Mouse (Mus musculus): Measurements from ENCODE around the gene 4930579F01Rik. TPM values are rescaled to one million over a fixed set of nuclear protein-coding genes. Genes with fewer than 3 reads are reported as not detected.
A peak's percentile ranks its signal among the peaks of the same experiment; 100 is the strongest.

The 4930579F01Rik gene
- polyA plus RNA-seq, 1 experiment from 2014 or later: not detected

DNA sequence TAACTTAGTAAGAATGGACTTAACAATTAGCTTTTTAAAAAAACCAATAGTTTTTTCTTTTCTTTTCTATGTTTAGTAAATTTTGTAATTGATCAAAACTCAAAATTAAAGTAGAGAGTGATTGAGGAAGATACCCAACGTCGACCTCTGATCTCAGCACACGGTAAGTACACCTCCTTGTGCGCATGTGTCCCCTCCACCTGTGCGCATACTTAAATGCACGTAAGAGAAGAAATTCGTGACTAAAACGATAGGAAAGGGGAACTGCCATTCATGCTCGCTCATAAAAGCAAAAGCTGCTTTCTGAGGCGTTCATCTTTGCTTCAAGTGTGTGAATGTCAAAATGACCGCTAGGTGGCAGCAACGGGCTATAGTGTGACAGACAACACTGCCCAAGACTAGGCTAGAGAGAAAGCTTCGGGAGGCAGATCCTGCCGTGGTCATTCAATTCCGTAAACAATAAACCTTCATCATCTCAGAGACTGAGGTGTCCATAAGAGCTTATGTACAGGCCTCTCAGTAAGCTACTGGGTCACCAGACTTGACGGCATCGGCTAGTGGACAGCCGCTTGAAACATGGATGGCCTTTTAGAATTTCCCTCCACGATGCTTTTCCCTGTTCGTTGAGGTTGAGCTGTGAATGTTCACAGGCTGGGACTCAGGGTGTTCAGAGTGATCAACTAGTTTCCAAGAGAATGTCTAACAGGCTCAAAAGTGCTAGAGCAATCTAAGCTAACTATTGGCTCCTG, 4.5 kb upstream of the 4930579F01Rik start:
- 0 out of 2 replicates have a peak overlapping the region, but pooled peaks have one; percentile 47 for H3K27ac ChIP-seq
- peak overlapping the region; percentile 62 for H3K9ac ChIP-seq

DNA sequence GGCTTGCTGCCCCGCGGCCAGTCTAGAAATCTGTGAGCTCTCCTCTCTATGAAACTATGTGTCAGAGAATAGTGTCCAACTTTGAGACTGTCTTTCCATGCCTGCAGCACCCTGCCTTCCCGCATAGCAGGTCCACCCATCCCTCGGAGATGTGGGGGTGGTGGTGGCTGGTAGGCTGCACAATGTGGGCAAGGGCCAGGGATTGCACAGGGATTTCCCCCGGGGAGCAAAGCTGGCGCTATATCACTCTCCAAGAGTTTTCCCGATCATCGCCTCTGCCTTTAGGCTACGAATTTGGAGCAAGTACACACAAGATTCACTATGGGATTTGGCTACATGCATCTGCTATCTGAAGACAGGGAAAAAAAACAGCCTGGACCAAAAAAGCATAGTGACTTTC, 3.9 kb upstream of the 4930579F01Rik start:
- H3K27me3 ChIP-seq (ENCODE audit: control insufficient read depth, insufficient read depth, low read length): no peaks in the 10 kb centered on the region
- WGBS: 67% methylated on average over 9 of the region's 9 CpGs
- H3K4me1 ChIP-seq (replicated peaks; ENCODE audit: control insufficient read depth, insufficient read depth, low read length): 0 out of 2 replicates have a peak, but pooled peaks cover 7% of the 10 kb centered on the region
- H3K27ac ChIP-seq: no peak overlapping the region
- H3K9me3 ChIP-seq (ENCODE audit: control insufficient read depth, low read length): no peaks in the 10 kb centered on the region
- no peak for ATAC-seq (ENCODE audit: low FRiP score)
- no peak for DNase-seq (ENCODE audit: low spot score)
- peak overlapping the region; percentile 62; the same call in 1 of the 2 replicates for H3K9ac ChIP-seq
- H3K4me3 ChIP-seq (replicated peaks; ENCODE audit: low read length): no peak overlapping the region
- no peak overlapping the region for H3K4me2 ChIP-seq (replicated peaks)
- H3K36me3 ChIP-seq (replicated peaks; ENCODE audit: control insufficient read depth, insufficient read depth): no peaks in the 10 kb centered on the region

More for the DNA sequence above, 4.5 kb upstream of the 4930579F01Rik start:
- DNase-seq (ENCODE audit: low spot score): peak; percentile 98
- H3K36me3 ChIP-seq (replicated peaks; ENCODE audit: control insufficient read depth, insufficient read depth): no peaks in the 10 kb centered on the region
- H3K27me3 ChIP-seq (ENCODE audit: control insufficient read depth, insufficient read depth, low read length): no peaks in the 10 kb centered on the region
- H3K9me3 ChIP-seq (ENCODE audit: control insufficient read depth, low read length): no peaks in the 10 kb centered on the region
- peak overlapping the region; percentile 26 for H3K4me3 ChIP-seq (replicated peaks; ENCODE audit: low read length)
- peak overlapping the region; percentile 57 for H3K4me2 ChIP-seq (replicated peaks)
- 0 out of 2 replicates have a peak, but pooled peaks cover 7% of the 10 kb centered on the region for H3K4me1 ChIP-seq (replicated peaks; ENCODE audit: control insufficient read depth, insufficient read depth, low read length)
- ATAC-seq (ENCODE audit: low FRiP score): peak; percentile 97
- 27% methylated on average over 20 of the region's 20 CpGs for WGBS

DNA sequence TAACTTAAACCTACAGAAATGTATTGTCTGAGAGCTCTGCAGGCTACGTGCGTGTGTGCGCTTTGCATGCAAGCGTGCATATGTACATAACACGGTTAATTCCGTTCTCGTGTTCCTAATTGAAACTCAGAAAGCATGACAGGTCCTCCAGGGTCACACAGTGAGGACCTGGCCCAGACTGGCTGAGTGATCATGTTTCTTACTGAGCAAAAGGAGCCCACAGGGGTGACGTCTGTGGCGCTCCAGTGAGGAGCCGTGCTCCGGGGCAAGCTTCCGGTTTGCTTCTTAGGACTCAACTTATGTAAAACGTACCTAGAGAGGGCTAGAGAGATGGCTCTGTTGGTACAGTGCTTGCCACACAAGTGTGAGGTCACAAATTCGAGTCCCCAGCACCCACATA, 3.5 kb upstream of the 4930579F01Rik start:
- ATAC-seq (ENCODE audit: low FRiP score) (no peak), DNase-seq (ENCODE audit: low spot score) (no peak)
- 83% methylated on average over 14 of the region's 14 CpGs for WGBS
- Histone ChIP-seq H3K27me3 (ENCODE audit: control insufficient read depth, insufficient read depth, low read length) (no peaks in the 10 kb centered on the region), H3K4me1 (replicated peaks; ENCODE audit: control insufficient read depth, insufficient read depth, low read length) (0 out of 2 replicates have a peak, but pooled peaks cover 7% of the 10 kb centered on the region), H3K4me2 (replicated peaks) (no peak overlapping the region), H3K27ac (no peak overlapping the region), H3K9ac (no peak overlapping the region), H3K36me3 (replicated peaks; ENCODE audit: control insufficient read depth, insufficient read depth) (no peaks in the 10 kb centered on the region), H3K4me3 (replicated peaks; ENCODE audit: low read length) (no peak overlapping the region), H3K9me3 (ENCODE audit: control insufficient read depth, low read length) (no peaks in the 10 kb centered on the region)

DNA sequence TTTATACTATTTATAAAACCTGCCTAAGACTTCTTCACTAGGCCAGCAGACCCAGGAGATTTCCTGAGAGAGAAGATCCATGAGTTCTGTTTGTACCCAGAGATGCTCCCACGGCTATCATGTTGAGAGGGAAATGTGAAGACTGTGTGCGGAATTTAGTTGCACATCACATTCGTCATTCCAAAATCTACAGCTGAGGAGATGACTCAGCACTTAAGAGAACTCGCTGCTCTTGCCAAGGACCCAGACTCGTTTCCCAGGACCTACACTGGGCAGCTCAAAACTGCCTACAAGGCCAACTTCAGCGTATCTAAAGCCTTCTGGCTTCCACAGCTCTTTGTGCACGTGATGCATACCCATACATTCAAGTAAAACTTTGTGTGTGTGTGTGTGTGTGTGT, 1.4 kb downstream of the 4930579F01Rik start:
- Histone ChIP-seq H3K4me1 (replicated peaks; ENCODE audit: control insufficient read depth, insufficient read depth, low read length) (no peaks in the 10 kb centered on the region), H3K4me3 (replicated peaks; ENCODE audit: low read length) (no peak overlapping the region), H3K36me3 (replicated peaks; ENCODE audit: control insufficient read depth, insufficient read depth) (no peaks in the 10 kb centered on the region), H3K9ac (no peak overlapping the region), H3K4me2 (replicated peaks) (no peak overlapping the region), H3K27ac (no peak overlapping the region), H3K27me3 (ENCODE audit: control insufficient read depth, insufficient read depth, low read length) (no peaks in the 10 kb centered on the region), H3K9me3 (ENCODE audit: control insufficient read depth, low read length) (no peaks in the 10 kb centered on the region)
- WGBS: 89% methylated on average over 7 of the region's 7 CpGs
- ATAC-seq (ENCODE audit: low FRiP score): no peak
- DNase-seq (ENCODE audit: low spot score): no peak

DNA sequence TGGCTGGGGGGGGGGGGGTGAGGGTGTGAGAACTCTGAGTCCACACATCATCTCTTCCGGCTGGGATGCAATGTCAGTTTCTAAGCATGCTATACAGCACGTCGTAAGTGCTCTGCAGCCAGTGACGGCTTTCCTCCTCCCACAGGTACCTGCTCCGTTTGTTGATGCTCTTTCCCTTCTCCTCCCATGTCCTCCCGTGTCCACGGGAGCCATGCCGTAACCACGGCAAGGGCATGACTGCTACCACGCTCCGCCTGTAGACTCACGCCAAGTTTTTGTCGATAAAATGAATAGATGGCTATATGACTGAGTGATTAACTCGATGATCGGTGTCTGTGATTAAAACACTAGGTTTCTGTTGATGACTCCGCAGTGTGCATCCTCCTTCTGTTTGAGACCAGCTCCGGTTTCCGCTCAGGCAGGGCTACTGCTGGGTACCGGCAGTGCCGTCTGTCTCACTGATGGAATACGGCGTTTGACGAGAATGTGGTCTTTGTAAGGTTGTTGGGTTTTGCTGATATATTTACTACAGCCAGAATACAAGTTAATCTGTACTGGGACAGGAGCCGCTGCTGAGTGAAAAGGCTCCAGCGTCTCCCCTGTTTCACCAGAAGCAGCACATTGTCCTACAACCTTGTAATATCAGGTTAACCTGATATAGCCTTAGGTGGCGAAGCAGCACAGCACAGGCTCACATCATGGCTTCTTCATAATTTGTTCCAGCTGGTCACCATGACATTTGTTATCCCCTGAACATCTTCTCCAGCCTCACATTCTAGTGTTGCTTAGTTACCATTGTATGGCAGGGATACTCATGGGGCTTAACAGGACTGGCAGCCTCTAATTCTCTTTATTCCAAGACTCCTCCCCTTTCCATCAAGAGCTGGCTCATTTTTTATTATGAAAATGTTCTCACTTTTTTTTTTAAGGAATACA, 7.4 kb downstream of the 4930579F01Rik start:
- H3K27me3 ChIP-seq (ENCODE audit: control insufficient read depth, insufficient read depth, low read length): no peaks in the 10 kb centered on the region
- peak; percentile 27 for DNase-seq (ENCODE audit: low spot score)
- no peak overlapping the region for H3K4me3 ChIP-seq (replicated peaks; ENCODE audit: low read length)

DNA sequence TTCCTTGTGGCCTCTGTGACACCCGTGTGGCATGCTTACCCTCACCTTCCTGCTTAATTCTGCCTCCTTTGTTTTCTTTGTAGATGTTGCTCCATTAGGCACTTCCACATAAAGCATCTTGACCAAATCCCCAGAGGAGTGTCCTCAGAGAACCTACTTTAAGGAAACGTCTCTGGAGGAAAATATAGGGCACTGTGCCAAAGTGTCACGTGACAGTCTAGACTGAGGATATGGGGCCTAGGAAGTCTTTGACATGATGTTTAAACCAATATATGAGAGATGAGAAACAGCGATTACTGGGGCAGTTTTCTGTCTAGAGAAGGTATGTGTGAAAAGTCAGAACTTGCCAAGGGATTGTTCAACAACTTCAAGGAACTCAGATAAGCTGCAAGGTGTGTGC, 8.3 kb downstream of the 4930579F01Rik start:
- no peak for DNase-seq (ENCODE audit: low spot score)

More for the DNA sequence above, 7.4 kb downstream of the 4930579F01Rik start:
- 70% methylated on average over 26 of the region's 26 CpGs for WGBS
- peak overlapping the region; percentile 26 for H3K4me2 ChIP-seq (replicated peaks)
- no peaks in the 10 kb centered on the region for H3K4me1 ChIP-seq (replicated peaks; ENCODE audit: control insufficient read depth, insufficient read depth, low read length)
- H3K27ac ChIP-seq: peak overlapping the region; percentile 46; the same call in 1 of the 2 replicates
- H3K9ac ChIP-seq: no peak overlapping the region
- H3K36me3 ChIP-seq (replicated peaks; ENCODE audit: control insufficient read depth, insufficient read depth): no peaks in the 10 kb centered on the region
- ATAC-seq (ENCODE audit: low FRiP score): peak; percentile 79
- H3K9me3 ChIP-seq (ENCODE audit: control insufficient read depth, low read length): no peaks in the 10 kb centered on the region

DNA sequence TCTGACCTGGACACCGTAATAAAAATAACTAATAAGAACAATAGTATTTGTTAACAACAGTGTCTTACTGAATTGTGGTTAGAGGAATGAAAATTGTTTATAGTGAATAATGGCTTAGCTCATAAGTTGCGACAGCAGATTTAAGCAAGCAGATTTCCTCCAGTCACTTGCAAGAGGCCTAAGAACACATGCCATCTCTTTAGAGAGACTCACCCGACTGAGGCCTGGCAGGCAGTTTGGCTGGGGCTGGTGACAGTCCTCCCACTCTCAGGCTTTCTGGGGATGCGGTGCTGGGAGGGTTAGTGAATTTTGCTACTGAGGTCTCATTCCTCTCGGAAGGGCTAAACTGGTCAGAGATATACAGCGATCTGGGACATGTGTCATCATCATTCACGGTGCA, 10.3 kb downstream of the 4930579F01Rik start:
- H3K27me3 ChIP-seq (ENCODE audit: control insufficient read depth, insufficient read depth, low read length): no peaks in the 10 kb centered on the region
- no peaks in the 10 kb centered on the region for H3K4me1 ChIP-seq (replicated peaks; ENCODE audit: control insufficient read depth, insufficient read depth, low read length)
- no peak overlapping the region for H3K9ac ChIP-seq
- DNase-seq (ENCODE audit: low spot score) (no peak), ATAC-seq (ENCODE audit: low FRiP score) (no peak)
- 92% methylated on average over 7 of the region's 7 CpGs for WGBS
- no peak overlapping the region for H3K27ac ChIP-seq
- H3K4me3 ChIP-seq (replicated peaks; ENCODE audit: low read length): no peak overlapping the region
- no peak overlapping the region for H3K4me2 ChIP-seq (replicated peaks)
- H3K36me3 ChIP-seq (replicated peaks; ENCODE audit: control insufficient read depth, insufficient read depth): no peaks in the 10 kb centered on the region
- H3K9me3 ChIP-seq (ENCODE audit: control insufficient read depth, low read length): no peaks in the 10 kb centered on the region

More for the DNA sequence above, 8.3 kb downstream of the 4930579F01Rik start:
- no peak overlapping the region for H3K9ac ChIP-seq
- WGBS: 65% methylated on average over 4 of the region's 4 CpGs
- no peak overlapping the region for H3K27ac ChIP-seq
- no peak overlapping the region for H3K4me3 ChIP-seq (replicated peaks; ENCODE audit: low read length)
- H3K4me1 ChIP-seq (replicated peaks; ENCODE audit: control insufficient read depth, insufficient read depth, low read length): no peaks in the 10 kb centered on the region
- H3K36me3 ChIP-seq (replicated peaks; ENCODE audit: control insufficient read depth, insufficient read depth): no peaks in the 10 kb centered on the region
- no peak for ATAC-seq (ENCODE audit: low FRiP score)
- H3K27me3 ChIP-seq (ENCODE audit: control insufficient read depth, insufficient read depth, low read length): no peaks in the 10 kb centered on the region
- H3K9me3 ChIP-seq (ENCODE audit: control insufficient read depth, low read length): no peaks in the 10 kb centered on the region
- no peak overlapping the region for H3K4me2 ChIP-seq (replicated peaks)

DNA sequence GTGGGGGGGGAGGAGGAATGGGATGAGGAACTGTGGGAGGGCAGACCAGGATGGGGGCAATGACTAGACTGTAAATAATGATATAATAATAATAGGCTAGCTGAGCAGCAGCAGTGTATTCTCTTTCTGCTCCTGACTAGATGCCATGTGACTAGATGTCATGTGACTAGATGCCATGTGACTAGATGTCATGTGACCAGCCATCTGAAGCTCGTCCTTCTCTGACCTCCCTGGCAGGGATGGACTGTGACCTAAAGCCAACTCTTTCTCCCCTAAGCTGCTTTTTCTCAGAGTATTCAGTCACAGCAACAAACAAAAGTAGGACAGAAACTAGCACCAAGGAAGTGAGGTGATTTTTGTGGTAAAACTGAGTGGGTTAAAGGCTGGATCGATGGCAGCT, 11.6 kb downstream of the 4930579F01Rik start:
- Histone ChIP-seq H3K4me1 (replicated peaks; ENCODE audit: control insufficient read depth, insufficient read depth, low read length) (no peaks in the 10 kb centered on the region), H3K4me3 (replicated peaks; ENCODE audit: low read length) (no peak overlapping the region), H3K4me2 (replicated peaks) (no peak overlapping the region), H3K9ac (no peak overlapping the region), H3K27me3 (ENCODE audit: control insufficient read depth, insufficient read depth, low read length) (no peaks in the 10 kb centered on the region), H3K36me3 (replicated peaks; ENCODE audit: control insufficient read depth, insufficient read depth) (no peaks in the 10 kb centered on the region), H3K9me3 (ENCODE audit: control insufficient read depth, low read length) (peaks cover 6% of the 10 kb centered on the region; the same call in 1 of the 2 replicates), H3K27ac (no peak overlapping the region)
- WGBS: 90% methylated on average over 2 of the region's 2 CpGs
- no peak for ATAC-seq (ENCODE audit: low FRiP score)
- no peak for DNase-seq (ENCODE audit: low spot score)

DNA sequence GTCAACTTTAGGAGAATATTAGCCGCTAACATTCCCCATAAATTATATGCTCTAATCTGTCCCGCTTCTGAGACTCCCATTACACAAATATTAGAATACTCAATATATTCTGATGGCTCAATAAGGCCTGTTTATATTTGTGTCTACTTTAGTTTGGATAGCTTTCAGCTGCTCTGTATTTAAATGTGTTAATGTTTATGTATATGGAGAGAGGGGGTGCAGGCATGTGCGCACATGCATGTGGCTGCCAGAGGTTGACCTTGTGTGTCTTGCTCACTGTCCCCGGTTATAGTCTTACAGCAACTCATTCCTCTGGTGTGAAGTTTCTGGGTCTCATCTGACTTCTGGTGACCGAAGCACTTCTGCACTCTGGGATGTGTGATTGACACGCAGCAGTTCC, 18.1 kb downstream of the 4930579F01Rik start:
- DNase-seq (ENCODE audit: low spot score) (no peak), ATAC-seq (ENCODE audit: low FRiP score) (no peak)
- WGBS: 92% methylated on average over 6 of the region's 6 CpGs
- no peaks in the 10 kb centered on the region for H3K4me1 ChIP-seq (replicated peaks; ENCODE audit: control insufficient read depth, insufficient read depth, low read length)
- H3K27me3 ChIP-seq (ENCODE audit: control insufficient read depth, insufficient read depth, low read length): no peaks in the 10 kb centered on the region
- H3K4me2 ChIP-seq (replicated peaks): no peak overlapping the region
- H3K9me3 ChIP-seq (ENCODE audit: control insufficient read depth, low read length): peaks cover 6% of the 10 kb centered on the region; the same call in 1 of the 2 replicates
- no peak overlapping the region for H3K9ac ChIP-seq
- no peak overlapping the region for H3K4me3 ChIP-seq (replicated peaks; ENCODE audit: low read length)
- no peak overlapping the region for H3K27ac ChIP-seq
- H3K36me3 ChIP-seq (replicated peaks; ENCODE audit: control insufficient read depth, insufficient read depth): no peaks in the 10 kb centered on the region

Data from hindbrain, embryonic 14.5 days (tissue).